Mouse (Mus musculus): ENCODE results near the gene Usp6nl. TPM values are rescaled to one million over a fixed set of nuclear protein-coding genes. Genes with fewer than 3 reads are reported as not detected.

The Usp6nl gene
- polyA plus RNA-seq, 1 experiment from 2014 or later: 11.8 TPM

DNA sequence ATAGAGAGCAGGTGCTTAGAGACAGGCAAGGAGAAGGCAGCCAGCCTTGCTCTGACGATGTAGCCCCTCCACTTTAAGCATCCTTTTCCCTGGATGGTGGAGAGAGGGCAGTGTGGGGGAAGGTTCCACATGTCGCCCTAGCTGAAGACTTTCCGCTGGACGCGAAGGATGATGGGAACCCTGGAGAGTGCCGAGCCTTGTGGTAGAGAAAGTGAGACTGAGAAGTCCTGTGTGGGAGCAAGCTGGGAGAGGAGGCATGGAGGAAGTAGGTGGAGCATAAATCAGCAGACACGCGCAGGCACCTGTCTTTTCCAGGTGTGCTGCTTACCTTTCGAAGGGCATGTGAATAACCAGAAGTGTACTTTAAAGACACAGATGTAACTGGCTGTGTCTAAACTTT is 57.9 kb downstream of the Usp6nl start:
- 51% methylated on average over 9 of the region's 9 CpGs for WGBS
- peak; percentile 54 for ATAC-seq
- H3K4me1 ChIP-seq (replicated peaks): peaks cover 34% of the 10 kb centered on the region
- no peaks in the 10 kb centered on the region for H3K27me3 ChIP-seq (replicated peaks)
- H3K36me3 ChIP-seq: no peaks in the 10 kb centered on the region
- H3K9ac ChIP-seq: 0 out of 2 replicates have a peak overlapping the region, but pooled peaks have one; percentile 20
- peak overlapping the region; percentile 42 for H3K4me2 ChIP-seq (replicated peaks)
- H3K9me3 ChIP-seq: no peaks in the 10 kb centered on the region
- peak overlapping the region; percentile 81 for H3K27ac ChIP-seq
- no peak overlapping the region for H3K4me3 ChIP-seq (replicated peaks)

DNA sequence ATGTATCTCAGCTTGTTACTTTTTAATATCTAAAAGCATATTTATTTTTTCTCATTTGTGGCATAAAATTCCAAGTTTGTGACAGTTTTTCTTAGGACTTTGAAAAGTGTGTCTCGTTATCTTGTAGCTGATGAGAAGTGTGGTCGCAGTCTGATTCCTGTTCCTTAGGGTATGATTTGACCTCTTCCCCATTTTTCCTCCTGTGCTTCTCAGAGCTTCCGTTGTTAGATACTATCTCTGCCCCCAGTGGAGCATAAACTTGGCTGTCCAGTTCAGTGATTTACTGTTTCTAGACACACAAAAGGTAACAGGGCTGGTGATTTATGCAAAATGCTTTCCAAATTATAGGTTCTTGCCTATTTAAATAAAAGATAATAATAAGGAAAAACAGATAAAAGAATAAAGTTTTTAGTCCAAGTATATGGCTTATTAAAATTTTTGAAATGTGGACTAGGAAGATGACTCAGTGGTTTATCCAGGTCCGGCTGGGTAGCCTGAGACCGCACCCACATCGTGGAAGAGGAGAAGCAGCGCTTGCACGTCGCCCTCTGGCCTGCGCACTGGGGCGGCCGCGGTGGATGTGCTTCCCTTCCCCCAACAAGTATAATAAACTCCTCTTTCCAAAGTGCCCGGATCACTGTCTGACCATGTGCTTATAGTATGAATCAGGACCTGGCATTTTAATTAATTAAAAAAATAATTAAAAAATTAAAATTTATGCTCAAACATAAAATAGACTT is 62.1 kb downstream of the Usp6nl start:
- ATAC-seq: 0 out of 2 replicates have a peak, but pooled peaks have one; percentile 20
- peaks cover 22% of the 10 kb centered on the region for H3K4me1 ChIP-seq (replicated peaks)
- H3K27me3 ChIP-seq (replicated peaks): no peaks in the 10 kb centered on the region
- no peaks in the 10 kb centered on the region for H3K36me3 ChIP-seq
- H3K4me3 ChIP-seq (replicated peaks): no peak overlapping the region
- no peak overlapping the region for H3K9ac ChIP-seq
- 73% methylated on average over 14 of the region's 14 CpGs for WGBS
- no peak overlapping the region for H3K4me2 ChIP-seq (replicated peaks)
- H3K9me3 ChIP-seq: no peaks in the 10 kb centered on the region
- no peak overlapping the region for H3K27ac ChIP-seq

DNA sequence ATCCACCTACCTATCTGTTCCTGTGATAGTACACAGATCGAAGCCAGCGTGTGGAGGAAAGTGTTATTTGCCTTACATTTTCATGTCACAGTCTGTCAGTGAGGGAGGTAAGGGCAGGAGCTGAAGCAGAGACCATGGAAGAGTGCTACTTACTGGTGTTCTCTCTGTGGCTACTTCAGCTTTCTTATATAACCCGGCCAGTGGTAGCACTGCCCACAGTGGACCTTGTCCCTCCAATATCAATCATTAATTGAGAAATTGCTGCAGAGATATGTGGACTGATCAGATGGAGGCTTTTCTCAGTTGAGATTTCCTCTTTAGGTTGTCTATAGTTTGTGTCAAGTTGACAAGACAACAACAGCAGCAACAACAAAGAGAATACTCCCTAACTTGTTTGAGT is 66.7 kb downstream of the Usp6nl start:
- Histone ChIP-seq H3K4me1 (replicated peaks) (0 out of 2 replicates have a peak, but pooled peaks cover 8% of the 10 kb centered on the region), H3K27ac (no peak overlapping the region), H3K36me3 (no peaks in the 10 kb centered on the region), H3K4me3 (replicated peaks) (no peak overlapping the region), H3K9me3 (no peaks in the 10 kb centered on the region), H3K9ac (no peak overlapping the region), H3K4me2 (replicated peaks) (no peak overlapping the region), H3K27me3 (replicated peaks) (no peaks in the 10 kb centered on the region)
- 76% methylated on average over 3 of the region's 3 CpGs for WGBS
- ATAC-seq: peak; percentile 48; the same call in 1 of the 2 replicates

DNA sequence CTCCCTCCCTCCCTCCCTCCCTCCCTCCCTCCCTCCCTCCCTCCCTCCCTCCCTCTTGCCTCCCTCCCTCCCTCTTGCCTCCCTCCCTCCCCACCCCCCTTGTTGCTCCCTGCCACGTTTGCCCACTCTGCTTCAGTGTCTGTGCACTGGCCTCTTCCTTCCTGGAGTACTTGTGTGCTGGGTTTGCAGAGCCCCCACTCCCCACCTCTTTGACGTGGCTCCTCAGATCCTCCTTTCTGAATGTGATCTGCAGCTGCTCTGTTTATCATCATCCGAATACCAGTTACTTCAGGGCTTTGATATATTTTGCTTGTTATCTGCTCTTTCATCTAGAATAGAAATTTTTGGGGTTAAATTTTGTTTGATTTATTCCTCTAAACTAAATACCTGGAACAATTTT is 68.8 kb downstream of the Usp6nl start:
- Histone ChIP-seq H3K4me2 (replicated peaks) (no peak overlapping the region), H3K9ac (no peak overlapping the region), H3K4me3 (replicated peaks) (no peak overlapping the region), H3K27me3 (replicated peaks) (no peaks in the 10 kb centered on the region), H3K27ac (no peak overlapping the region), H3K4me1 (replicated peaks) (0 out of 2 replicates have a peak, but pooled peaks cover 10% of the 10 kb centered on the region), H3K9me3 (no peaks in the 10 kb centered on the region), H3K36me3 (no peaks in the 10 kb centered on the region)
- no peak for ATAC-seq
- WGBS: 37% methylated on average over 3 of the region's 3 CpGs

DNA sequence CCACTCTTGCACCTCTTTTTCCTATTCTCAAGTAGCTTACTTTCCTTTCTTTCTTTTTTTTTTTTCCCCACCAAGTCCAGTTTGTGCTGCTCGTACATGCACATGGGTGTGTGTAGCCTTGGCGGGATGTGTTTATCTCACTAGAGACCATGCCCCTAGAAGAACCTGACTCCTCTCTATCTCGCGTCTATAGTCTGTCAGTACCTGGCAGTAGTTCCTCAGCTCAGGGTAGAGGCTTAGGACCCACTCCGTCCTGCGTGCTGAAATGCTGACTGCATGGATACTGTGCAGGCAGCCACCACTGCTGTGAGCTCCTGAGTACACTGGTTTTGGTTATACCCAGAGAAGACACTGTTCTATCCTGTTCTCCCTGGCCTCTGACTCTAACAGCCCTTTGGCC is 69.5 kb downstream of the Usp6nl start:
- H3K9ac ChIP-seq: no peak overlapping the region
- 0 out of 2 replicates have a peak, but pooled peaks cover 10% of the 10 kb centered on the region for H3K4me1 ChIP-seq (replicated peaks)
- H3K4me3 ChIP-seq (replicated peaks): no peak overlapping the region
- WGBS: 71% methylated on average over 6 of the region's 6 CpGs
- H3K4me2 ChIP-seq (replicated peaks): no peak overlapping the region
- no peaks in the 10 kb centered on the region for H3K27me3 ChIP-seq (replicated peaks)
- no peak for ATAC-seq
- no peak overlapping the region for H3K27ac ChIP-seq
- H3K9me3 ChIP-seq: no peaks in the 10 kb centered on the region
- no peaks in the 10 kb centered on the region for H3K36me3 ChIP-seq

DNA sequence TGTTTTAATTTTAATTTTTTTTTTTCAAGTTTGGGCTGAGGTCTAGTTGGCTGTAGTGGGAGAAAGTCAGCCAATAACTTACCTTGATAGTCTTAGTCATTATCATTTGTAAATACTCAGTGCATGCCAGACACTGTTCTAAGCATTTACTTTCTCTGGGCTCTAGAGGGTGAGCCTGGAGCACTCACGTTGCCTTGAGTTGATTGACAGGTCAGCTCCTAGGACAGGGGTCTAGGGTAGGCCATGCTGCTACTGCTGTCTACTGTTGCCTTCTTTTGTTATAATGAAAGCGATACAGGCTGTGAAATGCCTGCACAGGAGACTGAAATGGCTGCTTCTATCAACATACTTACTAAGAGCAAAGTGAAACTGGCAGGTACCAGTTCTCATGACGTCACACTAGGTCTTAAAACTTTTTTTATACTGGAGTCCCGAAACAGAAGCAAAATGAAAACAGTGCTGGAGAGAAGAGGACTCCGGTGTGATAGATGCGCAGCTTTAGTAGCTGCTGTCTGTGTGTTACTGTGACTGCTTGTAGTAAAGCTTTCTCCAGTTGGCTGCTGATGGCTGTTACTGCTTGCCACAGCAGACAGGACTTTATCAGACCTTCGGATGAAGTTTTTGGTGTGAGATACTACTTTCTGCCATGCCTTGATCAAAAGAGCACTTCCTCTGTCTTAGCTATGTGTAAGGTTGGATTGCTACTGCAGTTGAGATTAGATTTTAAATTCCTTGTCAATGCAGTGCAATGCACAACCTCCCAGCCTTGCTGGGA is 73.6 kb downstream of the Usp6nl start:
- no peak overlapping the region for H3K9ac ChIP-seq
- ATAC-seq: no peak
- H3K27ac ChIP-seq: no peak overlapping the region
- 0 out of 2 replicates have a peak, but pooled peaks cover 2% of the 10 kb centered on the region for H3K4me1 ChIP-seq (replicated peaks)
- no peaks in the 10 kb centered on the region for H3K27me3 ChIP-seq (replicated peaks)
- no peaks in the 10 kb centered on the region for H3K36me3 ChIP-seq
- 70% methylated on average over 7 of the region's 7 CpGs for WGBS
- no peak overlapping the region for H3K4me3 ChIP-seq (replicated peaks)
- no peak overlapping the region for H3K4me2 ChIP-seq (replicated peaks)
- no peaks in the 10 kb centered on the region for H3K9me3 ChIP-seq

DNA sequence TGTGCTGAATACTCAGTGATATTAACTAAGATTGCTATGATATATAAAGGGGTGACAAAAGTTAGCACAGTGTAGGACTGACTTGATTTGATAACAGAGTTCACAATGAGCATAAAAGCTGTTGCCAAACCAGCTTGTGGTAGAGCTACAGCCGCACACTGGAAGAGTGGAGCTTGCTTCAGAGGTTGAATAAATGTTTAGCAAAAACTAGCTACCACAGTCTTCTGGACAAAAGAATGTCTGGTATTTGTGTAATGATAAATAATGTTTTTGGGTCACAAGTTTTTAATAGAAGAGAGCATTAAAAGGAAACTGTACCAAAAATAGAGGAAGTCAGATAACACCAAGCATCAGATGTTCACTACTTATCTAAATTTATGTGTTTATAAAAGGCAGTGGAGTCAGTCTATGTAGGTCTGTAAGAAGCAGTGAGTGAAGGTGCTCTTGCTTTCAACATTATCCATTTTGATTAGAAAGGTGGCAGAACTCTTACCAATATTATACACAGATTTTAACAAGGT is 74.2 kb downstream of the Usp6nl start:
- Histone ChIP-seq H3K9me3 (no peaks in the 10 kb centered on the region), H3K36me3 (no peaks in the 10 kb centered on the region), H3K4me1 (replicated peaks) (0 out of 2 replicates have a peak, but pooled peaks cover 2% of the 10 kb centered on the region), H3K27ac (no peak overlapping the region), H3K27me3 (replicated peaks) (no peaks in the 10 kb centered on the region), H3K9ac (no peak overlapping the region), H3K4me3 (replicated peaks) (no peak overlapping the region), H3K4me2 (replicated peaks) (no peak overlapping the region)
- ATAC-seq: no peak
- 47% methylated on average over 1 of the region's 1 CpGs for WGBS

DNA sequence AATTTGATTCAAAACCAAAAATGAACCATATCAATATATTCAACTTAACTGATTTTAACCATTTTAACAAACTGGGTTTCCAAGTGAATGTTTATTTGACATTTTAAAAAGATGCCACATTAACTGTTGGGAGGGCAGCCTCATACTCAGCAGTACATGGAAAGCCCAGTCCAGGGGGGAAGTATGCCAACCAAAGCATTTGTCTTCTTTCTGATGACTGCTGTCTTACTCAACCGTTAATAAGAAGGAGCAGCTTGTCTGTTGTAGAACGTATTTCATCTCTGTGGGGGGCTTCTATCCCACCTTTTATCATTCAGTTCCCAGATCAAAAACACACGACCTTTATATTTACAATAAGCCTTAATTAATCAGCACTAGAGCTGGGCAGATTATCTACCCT is 74.7 kb downstream of the Usp6nl start:
- Histone ChIP-seq H3K36me3 (no peaks in the 10 kb centered on the region), H3K27me3 (replicated peaks) (no peaks in the 10 kb centered on the region), H3K9me3 (no peaks in the 10 kb centered on the region), H3K4me1 (replicated peaks) (0 out of 2 replicates have a peak, but pooled peaks cover 2% of the 10 kb centered on the region), H3K4me2 (replicated peaks) (no peak overlapping the region), H3K27ac (no peak overlapping the region), H3K9ac (no peak overlapping the region), H3K4me3 (replicated peaks) (no peak overlapping the region)
- no peak for ATAC-seq
- 61% methylated on average over 3 of the region's 3 CpGs for WGBS

DNA sequence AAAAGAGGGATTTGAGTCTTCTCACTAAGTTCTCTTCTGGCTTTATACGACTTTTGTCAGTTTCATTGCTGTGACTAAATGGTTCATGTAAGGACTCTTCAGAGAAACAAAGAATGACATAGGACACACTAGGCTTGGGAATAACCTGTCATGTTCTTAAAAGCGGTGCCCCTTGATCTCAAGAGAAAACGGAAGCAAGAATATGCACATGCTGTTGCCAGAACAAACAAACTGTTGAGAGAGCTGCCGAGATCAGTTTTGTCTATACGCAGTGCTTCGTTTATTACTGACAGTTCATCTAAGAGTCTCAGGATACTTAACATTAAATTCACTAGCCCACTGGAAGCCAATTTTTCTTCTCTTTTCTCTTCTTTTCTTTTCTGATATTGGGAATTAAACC is 76.4 kb downstream of the Usp6nl start:
- no peak overlapping the region for H3K9ac ChIP-seq
- 69% methylated on average over 6 of the region's 6 CpGs for WGBS
- ATAC-seq: no peak
- H3K4me3 ChIP-seq (replicated peaks): no peak overlapping the region
- H3K9me3 ChIP-seq: no peaks in the 10 kb centered on the region
- H3K4me1 ChIP-seq (replicated peaks): 0 out of 2 replicates have a peak, but pooled peaks cover 6% of the 10 kb centered on the region
- H3K27me3 ChIP-seq (replicated peaks): no peaks in the 10 kb centered on the region
- H3K4me2 ChIP-seq (replicated peaks): no peak overlapping the region
- H3K27ac ChIP-seq: no peak overlapping the region
- no peaks in the 10 kb centered on the region for H3K36me3 ChIP-seq

DNA sequence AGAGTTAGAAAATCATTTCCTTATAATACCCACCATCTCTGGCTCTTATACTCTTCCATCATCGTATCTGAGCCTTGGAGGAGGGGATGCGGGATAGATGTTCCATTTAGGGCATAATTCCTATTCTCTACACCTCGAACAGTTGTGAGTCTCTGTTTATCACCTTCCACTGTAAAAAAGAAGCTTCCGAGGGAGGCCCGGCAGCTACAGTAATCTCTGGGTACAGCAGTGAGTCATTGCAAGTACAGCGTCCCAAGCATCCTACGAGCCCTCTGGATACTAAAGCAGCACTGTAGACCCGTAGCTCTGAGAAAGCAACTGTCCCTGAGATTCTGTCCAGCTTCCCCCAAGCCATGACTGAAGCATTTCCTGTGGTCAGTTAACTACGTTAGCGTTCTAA is 78.6 kb downstream of the Usp6nl start:
- no peak overlapping the region for H3K27ac ChIP-seq
- WGBS: 86% methylated on average over 10 of the region's 10 CpGs
- no peaks in the 10 kb centered on the region for H3K36me3 ChIP-seq
- H3K9me3 ChIP-seq: no peaks in the 10 kb centered on the region
- H3K9ac ChIP-seq: no peak overlapping the region
- no peak overlapping the region for H3K4me3 ChIP-seq (replicated peaks)
- no peak for ATAC-seq
- no peaks in the 10 kb centered on the region for H3K27me3 ChIP-seq (replicated peaks)
- no peak overlapping the region for H3K4me2 ChIP-seq (replicated peaks)
- 0 out of 2 replicates have a peak, but pooled peaks cover 6% of the 10 kb centered on the region for H3K4me1 ChIP-seq (replicated peaks)

DNA sequence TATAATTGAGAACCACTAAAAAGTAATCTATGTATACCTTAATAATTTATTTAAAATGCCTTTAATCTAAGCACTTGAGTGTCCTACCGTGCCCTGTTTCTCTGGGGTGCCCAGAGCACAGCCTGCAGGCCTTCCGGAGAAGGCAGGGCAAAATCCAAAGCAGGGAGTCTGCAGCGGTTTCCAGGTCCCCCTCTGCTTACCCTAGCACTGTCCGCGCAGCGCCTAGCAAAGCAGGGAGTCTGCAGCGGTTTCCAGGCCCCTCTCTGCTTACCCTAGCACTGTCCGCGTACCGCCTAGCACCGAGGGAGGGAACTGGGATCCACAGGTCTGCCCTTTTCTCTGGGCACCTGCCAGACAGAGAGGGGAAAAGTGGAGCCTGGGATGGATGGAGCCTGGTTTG is 80.9 kb downstream of the Usp6nl start:
- Histone ChIP-seq H3K36me3 (no peaks in the 10 kb centered on the region), H3K4me1 (replicated peaks) (0 out of 2 replicates have a peak, but pooled peaks cover 6% of the 10 kb centered on the region), H3K4me2 (replicated peaks) (0 out of 2 replicates have a peak overlapping the region, but pooled peaks have one; percentile 0), H3K9me3 (no peaks in the 10 kb centered on the region), H3K27ac (peak overlapping the region; percentile 13; the same call in 1 of the 2 replicates), H3K27me3 (replicated peaks) (no peaks in the 10 kb centered on the region), H3K9ac (no peak overlapping the region), H3K4me3 (replicated peaks) (no peak overlapping the region)
- peak; percentile 79 for ATAC-seq
- WGBS: 19% methylated on average over 11 of the region's 11 CpGs

DNA sequence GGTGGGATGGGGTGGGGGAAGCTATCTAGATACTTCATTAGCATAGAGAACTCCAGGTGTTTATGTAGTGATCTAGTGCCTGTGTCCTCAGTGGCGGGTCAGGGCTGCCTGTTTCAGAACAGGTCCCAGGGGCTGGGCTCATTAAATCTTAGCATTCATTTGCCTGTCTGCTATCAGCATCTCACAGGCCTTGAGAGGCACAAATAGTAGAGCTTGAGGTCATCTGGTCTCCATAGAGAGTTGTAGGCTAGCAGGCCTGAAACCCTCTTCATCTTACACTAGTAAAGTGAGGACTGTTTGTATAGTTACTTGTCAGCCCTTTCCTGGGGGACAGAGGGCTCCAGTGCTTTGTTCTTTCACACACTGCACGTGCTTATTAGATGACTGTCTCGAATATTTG is 81.5 kb downstream of the Usp6nl start:
- ATAC-seq: no peak
- no peak overlapping the region for H3K4me2 ChIP-seq (replicated peaks)
- H3K27ac ChIP-seq: no peak overlapping the region
- H3K9me3 ChIP-seq: no peaks in the 10 kb centered on the region
- 55% methylated on average over 3 of the region's 3 CpGs for WGBS
- H3K9ac ChIP-seq: no peak overlapping the region
- H3K36me3 ChIP-seq: no peaks in the 10 kb centered on the region
- H3K27me3 ChIP-seq (replicated peaks): no peaks in the 10 kb centered on the region
- no peak overlapping the region for H3K4me3 ChIP-seq (replicated peaks)
- 0 out of 2 replicates have a peak, but pooled peaks cover 7% of the 10 kb centered on the region for H3K4me1 ChIP-seq (replicated peaks)
